Mouse (Mus musculus) liver, postnatal 0 days (tissue): ENCODE data around the gene Npm1.

Source experiments
- CTCF ChIP-seq: sonication (generic); IDR thresholded peaks from 2 replicates; pipeline ENCODE4 v1.5.1; 2016; ENCODE audit warnings: antibody characterized with exemption, low read depth
- EP300 ChIP-seq: IDR thresholded peaks from 2 replicates; pipeline ENCODE4 v1.6.1; 2016; ENCODE audit warnings: antibody characterized with exemption, low read depth, mild to moderate bottlenecking

- TF ChIP-seq EP300 (no peak), CTCF (no peak)
These were observed 40.0 kb upstream of the Npm1 start for GRCm38 (mm10) chr11:33202972-33203371.
